ENCODE assay signal across 23 mouse cellular contexts in the genomic region with DNA sequence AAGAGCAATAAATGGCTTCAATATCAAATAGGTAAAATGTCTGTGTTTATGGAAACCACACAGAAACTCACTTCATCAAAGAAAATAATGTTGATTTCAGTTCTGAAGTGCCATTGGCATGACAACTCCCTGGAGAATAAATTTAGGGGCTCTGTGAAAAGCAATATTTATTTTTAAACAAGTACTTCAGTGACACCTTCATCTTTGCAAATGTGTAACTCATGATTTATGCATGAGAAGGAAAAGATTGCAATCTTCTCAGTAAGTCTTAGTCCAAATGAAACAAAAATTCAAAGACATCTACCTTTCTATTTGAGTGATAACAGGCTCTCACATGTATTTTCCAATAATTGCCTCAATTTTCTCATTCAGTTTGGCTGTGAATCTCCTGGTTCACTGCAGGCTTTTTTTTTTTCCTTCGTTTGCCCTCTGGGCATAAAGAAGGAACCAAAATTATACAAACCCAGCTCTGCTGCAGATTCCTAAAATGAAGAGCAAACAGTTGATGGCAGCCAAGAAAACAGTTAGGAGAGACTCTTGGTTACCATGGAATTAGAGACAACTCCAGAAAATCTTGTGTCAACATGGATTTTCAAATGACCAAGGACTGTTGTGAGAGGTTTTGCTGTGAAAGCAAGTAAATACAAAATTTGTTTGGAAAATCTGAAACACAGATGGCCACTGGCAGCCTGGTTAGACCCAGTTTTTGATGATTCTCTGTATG.
A peak's percentile ranks its signal among the peaks of the same experiment; 100 is the strongest.
DNase-seq lines count a peak whose midpoint lies in the region; ATAC-seq and TF ChIP-seq lines count a peak whose summit lies in the region.
"Had no signal": no experiment of that assay in that cellular context is flagged by ENCODE, and none has a peak within 500 bp of the region (broad histone marks: within the 10 kb centered on the region; RNA-seq: fewer than 3 reads in every experiment).

No protein-coding gene starts in this region.

- WGBS in forebrain, embryonic 14.5 days = 46% methylated on average over 1 of the region's 1 CpGs
- WGBS in forebrain, embryonic 12.5 days = 56% methylated on average over 1 of the region's 1 CpGs
- WGBS in midbrain, embryonic 14.5 days = 59% methylated on average over 1 of the region's 1 CpGs
- WGBS in midbrain, embryonic 13.5 days = 55% methylated on average over 1 of the region's 1 CpGs
- WGBS in kidney, embryonic 14.5 days = 56% methylated on average over 1 of the region's 1 CpGs

- ATAC-seq in forebrain, embryonic 14.5 days = no peak
- no peak for ATAC-seq in forebrain, embryonic 12.5 days (ENCODE audit: low FRiP score)
- ATAC-seq in midbrain, embryonic 14.5 days (ENCODE audit: low FRiP score, low TSS enrichment) = no peak
- no peak for ATAC-seq in midbrain, embryonic 13.5 days
- ATAC-seq in kidney, embryonic 14.5 days (ENCODE audit: low FRiP score, low TSS enrichment) = no peak
- ATAC-seq: forebrain, embryonic 15.5 days; hindbrain, embryonic 16.5 days; intestine, embryonic 16.5 days; midbrain, embryonic 15.5 days had no signal

- no peak overlapping the region for H3K4me2 ChIP-seq in forebrain, embryonic 14.5 days (ENCODE audit: low read length)
- H3K4me2 ChIP-seq in forebrain, embryonic 12.5 days = no peak overlapping the region
- no peak overlapping the region for H3K4me2 ChIP-seq in midbrain, embryonic 14.5 days (ENCODE audit: low read length)
- H3K4me2 ChIP-seq in midbrain, embryonic 13.5 days (replicated peaks) = no peak overlapping the region
- no peak overlapping the region for H3K4me2 ChIP-seq in kidney, embryonic 14.5 days (replicated peaks; ENCODE audit: low read depth, low read length)
- H3K4me2 ChIP-seq: forebrain, embryonic 15.5 days; liver, embryonic 13.5 days; midbrain, embryonic 15.5 days had no signal

- no peak for TF ChIP-seq CTCF in layer of hippocampus, adult 2 months (conservative IDR thresholded peaks at IDR 0.05)

- H3K36me3 ChIP-seq in forebrain, embryonic 14.5 days (ENCODE audit: control insufficient read depth, insufficient read depth, low read length) = no peaks in the 10 kb centered on the region
- no peaks in the 10 kb centered on the region for H3K36me3 ChIP-seq in forebrain, embryonic 12.5 days (replicated peaks)
- H3K36me3 ChIP-seq in midbrain, embryonic 14.5 days (ENCODE audit: control insufficient read depth, insufficient read depth, low read length) = no peaks in the 10 kb centered on the region
- H3K36me3 ChIP-seq in midbrain, embryonic 13.5 days = no peaks in the 10 kb centered on the region
- no peaks in the 10 kb centered on the region for H3K36me3 ChIP-seq in kidney, embryonic 14.5 days (ENCODE audit: control insufficient read depth, insufficient read depth, low read length)
- H3K36me3 ChIP-seq: forebrain, embryonic 15.5 days; heart, embryonic 10.5 days; liver, embryonic 13.5 days; midbrain, embryonic 15.5 days had no signal

- no peaks in the 10 kb centered on the region for H3K27me3 ChIP-seq in forebrain, embryonic 14.5 days (replicated peaks; ENCODE audit: control insufficient read depth, insufficient read depth, low read length)
- no peaks in the 10 kb centered on the region for H3K27me3 ChIP-seq in forebrain, embryonic 12.5 days
- no peaks in the 10 kb centered on the region for H3K27me3 ChIP-seq in midbrain, embryonic 14.5 days (ENCODE audit: control insufficient read depth, insufficient read depth, low read length)
- no peaks in the 10 kb centered on the region for H3K27me3 ChIP-seq in midbrain, embryonic 13.5 days
- H3K27me3 ChIP-seq in kidney, embryonic 14.5 days (ENCODE audit: control insufficient read depth, insufficient read depth, low read length) = no peaks in the 10 kb centered on the region
- H3K27me3 ChIP-seq: forebrain, embryonic 15.5 days; liver, embryonic 13.5 days; megakaryocyte, embryonic 14.5 days; midbrain, embryonic 15.5 days had no signal

- no peak overlapping the region for H3K9ac ChIP-seq in forebrain, embryonic 14.5 days (ENCODE audit: low read length)
- H3K9ac ChIP-seq in forebrain, embryonic 12.5 days = no peak overlapping the region
- no peak overlapping the region for H3K9ac ChIP-seq in midbrain, embryonic 14.5 days (replicated peaks; ENCODE audit: low read length)
- H3K9ac ChIP-seq in midbrain, embryonic 13.5 days (replicated peaks) = no peak overlapping the region
- H3K9ac ChIP-seq in kidney, embryonic 14.5 days (ENCODE audit: low read depth, low read length) = no peak overlapping the region
- H3K9ac ChIP-seq: forebrain, embryonic 15.5 days; liver, embryonic 13.5 days; midbrain, embryonic 15.5 days had no signal

- DNase-seq in forebrain, embryonic 14.5 days (ENCODE audit: low spot score) = peak; percentile 17
- DNase-seq in layer of hippocampus, adult 2 months (ENCODE audit: low spot score in 2 of 2) = peak in 1 of 2 experiments; percentile 16
- DNase-seq in layer of hippocampus, adult 8-10 months (ENCODE audit: low spot score in 2 of 2) = no peak
- peak; percentile 26 for DNase-seq in midbrain, embryonic 14.5 days
- DNase-seq: adrenal gland, postnatal 14 days; cerebellum, adult 11-12 months; cerebellum, postnatal 10 days; kidney, adult 9 months; kidney, postnatal 25 days; liver, embryonic 13.5 days; lung, adult 2 months; lung, postnatal 36 days; thymus, adult 2 months; thymus, postnatal 4 days had no signal

- H3K9me3 ChIP-seq in forebrain, embryonic 14.5 days (replicated peaks; ENCODE audit: control insufficient read depth, low read length) = no peaks in the 10 kb centered on the region
- H3K9me3 ChIP-seq in forebrain, embryonic 12.5 days = no peaks in the 10 kb centered on the region
- H3K9me3 ChIP-seq in midbrain, embryonic 14.5 days (ENCODE audit: control insufficient read depth, low read length) = no peaks in the 10 kb centered on the region
- H3K9me3 ChIP-seq in midbrain, embryonic 13.5 days = no peaks in the 10 kb centered on the region
- H3K9me3 ChIP-seq in kidney, embryonic 14.5 days (ENCODE audit: control insufficient read depth, low read length) = no peaks in the 10 kb centered on the region
- H3K9me3 ChIP-seq: forebrain, embryonic 15.5 days; heart, embryonic 10.5 days; liver, embryonic 13.5 days; megakaryocyte, embryonic 14.5 days; midbrain, embryonic 15.5 days had no signal

- no peak overlapping the region for H3K4me3 ChIP-seq in forebrain, embryonic 14.5 days (ENCODE audit: low read depth, low read length)
- no peak overlapping the region for H3K4me3 ChIP-seq in forebrain, embryonic 12.5 days (replicated peaks)
- no peak overlapping the region for H3K4me3 ChIP-seq in layer of hippocampus, adult 2 months
- no peak overlapping the region for H3K4me3 ChIP-seq in midbrain, embryonic 14.5 days (replicated peaks; ENCODE audit: low read depth, low read length)
- H3K4me3 ChIP-seq in midbrain, embryonic 13.5 days (replicated peaks) = no peak overlapping the region
- no peak overlapping the region for H3K4me3 ChIP-seq in kidney, embryonic 14.5 days (ENCODE audit: low read length)
- H3K4me3 ChIP-seq: forebrain, embryonic 15.5 days; heart, embryonic 10.5 days; liver, embryonic 13.5 days; megakaryocyte, embryonic 14.5 days; midbrain, embryonic 15.5 days had no signal

- no peaks in the 10 kb centered on the region for H3K4me1 ChIP-seq in forebrain, embryonic 14.5 days (ENCODE audit: control insufficient read depth, insufficient read depth, low read length)
- H3K4me1 ChIP-seq in forebrain, embryonic 12.5 days = no peaks in the 10 kb centered on the region
- no peaks in the 10 kb centered on the region for H3K4me1 ChIP-seq in midbrain, embryonic 14.5 days (ENCODE audit: control insufficient read depth, insufficient read depth, low read length)
- H3K4me1 ChIP-seq in midbrain, embryonic 13.5 days (replicated peaks) = no peaks in the 10 kb centered on the region
- H3K4me1 ChIP-seq in kidney, embryonic 14.5 days (ENCODE audit: control insufficient read depth, insufficient read depth, low read length) = no peaks in the 10 kb centered on the region
- H3K4me1 ChIP-seq: forebrain, embryonic 15.5 days; heart, embryonic 10.5 days; liver, embryonic 13.5 days; megakaryocyte, embryonic 14.5 days; midbrain, embryonic 15.5 days had no signal

- H3K27ac ChIP-seq in forebrain, embryonic 14.5 days (ENCODE audit: low read depth, low read length) = no peak overlapping the region
- H3K27ac ChIP-seq in forebrain, embryonic 12.5 days = no peak overlapping the region
- peak overlapping the region; percentile 0; the same call in 1 of the 2 replicates for H3K27ac ChIP-seq in layer of hippocampus, adult 2 months
- no peak overlapping the region for H3K27ac ChIP-seq in midbrain, embryonic 14.5 days (replicated peaks; ENCODE audit: low read depth, low read length)
- no peak overlapping the region for H3K27ac ChIP-seq in midbrain, embryonic 13.5 days
- H3K27ac ChIP-seq in kidney, embryonic 14.5 days (ENCODE audit: low read depth, low read length) = no peak overlapping the region
- H3K27ac ChIP-seq: forebrain, embryonic 15.5 days; heart, embryonic 10.5 days; liver, embryonic 13.5 days; midbrain, embryonic 15.5 days had no signal

Comparison
In these comparisons a context has a peak if more than half of its experiments do, and no peak if none do; other contexts are left out.
1. DNase-seq: peak in forebrain, embryonic 14.5 days (single experiment) and midbrain, embryonic 14.5 days (single experiment); none in layer of hippocampus, adult 8-10 months (0 of 2).